Mouse (Mus musculus) myocyte (in vitro differentiated cells): ENCODE data around the gene Ndst4.

ENCODE experiments used
- POLR2A ChIP-seq: IDR thresholded peaks from one replicate; pipeline ENCODE4 v1.6.1; 2011; ENCODE audit warnings: low read depth, mild to moderate bottlenecking, control low read depth, moderate library complexity; ENCODE audit not compliant: insufficient read length
- TCF12 ChIP-seq: IDR thresholded peaks from one replicate; pipeline ENCODE4 v1.6.1; 2011; ENCODE audit warnings: mild to moderate bottlenecking, control low read depth; ENCODE audit not compliant: poor library complexity, insufficient read depth, severe bottlenecking

- TF ChIP-seq TCF12 = no peak
- no peak for TF ChIP-seq POLR2A
Observed at GRCm38 (mm10) chr3:125690948-125691347, 287.1 kb downstream of the Ndst4 start.
